Mouse (Mus musculus) frontal cortex, postnatal 10 days (tissue): ENCODE results near the gene Tas2r125.
"Not testable (repeated sequence)": the region's sequence is repeated elsewhere in the genome, so short reads cannot be mapped to it uniquely, and the experiment has no call there.

ENCODE experiments used
- DNase-seq, 2 experiments: peaks; one replicate each; pipeline ENCODE4 v3.0.0; 2022; ENCODE audit warnings: low spot score in 2 of 2, mixed read lengths in 1 of 2

The Tas2r125 gene

DNA sequence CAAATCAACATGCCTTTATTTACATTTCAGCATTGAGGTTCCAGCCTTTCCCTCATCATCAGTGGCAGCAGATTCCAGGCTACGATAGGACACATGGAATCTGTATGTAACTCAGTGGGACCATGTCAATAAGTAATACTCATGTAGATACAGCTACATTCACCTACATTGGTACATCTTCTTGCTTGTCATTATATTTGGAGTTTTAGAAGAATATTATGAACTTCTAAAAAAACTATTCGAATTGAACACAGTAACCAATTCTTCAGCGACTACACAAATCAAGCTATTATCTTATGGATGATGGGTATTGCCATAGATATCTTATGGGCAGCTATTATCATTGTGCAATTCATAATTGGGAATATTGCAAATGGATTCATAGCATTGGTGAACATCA, at the start of gene Tas2r125:
Tas2r125 (plus strand) TSS at position 301 of the 400 bp plus-strand sequence.
- no peak for DNase-seq

DNA sequence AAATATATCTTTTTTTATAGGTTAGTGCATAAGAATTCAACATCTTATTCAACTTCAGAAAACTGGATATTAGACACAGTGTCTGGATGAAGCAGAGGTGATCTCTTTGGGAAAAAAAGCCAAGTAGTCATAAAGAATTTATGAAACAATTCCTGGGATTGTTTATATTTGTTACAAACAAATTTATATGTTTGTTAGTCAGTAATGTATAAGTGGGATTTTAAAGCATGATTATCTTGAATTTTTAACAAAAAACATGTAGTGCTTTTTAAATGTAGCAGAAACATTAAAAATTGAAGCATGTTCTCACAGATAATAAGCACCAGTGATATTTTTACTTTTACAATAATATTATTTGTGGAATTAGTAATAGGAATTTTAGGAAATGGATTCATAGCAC, 41.7 kb upstream of the Tas2r125 start, which contains the start of gene Tas2r110:
Tas2r110 (plus strand) TSS at position 301 of the 400 bp plus-strand sequence.
- DNase-seq, result no peak

DNA sequence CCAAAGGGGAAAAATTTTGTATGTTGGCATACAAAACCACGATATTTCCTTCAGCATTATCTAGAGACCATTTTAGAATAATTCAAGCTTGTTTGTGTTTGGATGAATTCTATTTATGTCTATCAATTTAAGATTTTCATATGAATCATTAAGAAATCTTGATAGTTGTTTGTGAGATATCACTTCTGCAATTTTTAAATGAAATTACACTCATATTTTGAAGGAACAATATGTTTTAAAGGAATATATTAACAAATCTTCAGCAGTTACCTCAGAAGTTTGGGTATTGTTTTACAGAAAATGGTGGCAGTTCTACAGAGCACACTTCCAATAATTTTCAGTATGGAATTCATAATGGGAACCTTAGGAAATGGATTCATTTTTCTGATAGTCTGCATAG, 16.7 kb upstream of the Tas2r125 start, which contains the start of gene Tas2r113:
Tas2r113 (plus strand) TSS at position 301 of the 400 bp plus-strand sequence.
- no peak for DNase-seq

DNA sequence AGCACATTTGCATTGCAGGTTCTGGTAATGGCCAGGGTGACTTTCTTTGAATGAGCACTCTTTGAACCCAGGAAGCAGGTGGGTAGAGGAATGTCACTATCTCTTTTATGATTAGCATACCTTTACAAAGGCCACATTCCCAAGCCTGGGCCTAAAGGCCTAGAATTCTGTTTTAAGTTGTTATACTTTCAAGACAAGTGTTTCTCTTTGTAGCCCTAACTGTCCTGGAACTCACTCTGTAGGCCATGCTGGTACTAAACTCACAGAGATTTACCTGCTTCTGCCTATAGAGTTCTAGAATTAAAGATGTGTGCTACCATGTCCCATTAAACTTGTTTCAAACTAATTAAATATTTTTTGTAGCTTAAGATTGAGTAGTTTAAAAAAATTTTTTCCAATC, 31.9 kb downstream of the Tas2r125 start:
- not testable (repeated sequence) for DNase-seq

DNA sequence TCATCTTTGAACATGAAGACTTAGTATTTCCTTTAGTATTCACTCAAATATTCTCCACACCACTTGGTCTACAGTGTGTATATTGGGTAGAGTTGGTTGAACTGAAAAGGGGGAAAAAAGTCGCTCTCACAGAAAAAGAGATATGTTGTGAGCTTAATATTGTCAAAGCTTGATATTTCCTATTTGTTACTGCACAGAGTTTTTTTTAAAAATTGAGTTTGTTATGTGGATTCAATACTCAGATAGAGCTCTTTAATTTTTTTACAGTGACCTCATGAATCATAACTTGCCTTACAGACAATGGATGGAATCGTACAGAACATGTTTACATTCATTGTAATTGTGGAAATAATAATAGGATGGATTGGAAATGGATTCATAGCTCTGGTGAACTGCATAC, 41.4 kb downstream of the Tas2r125 start, which contains the start of gene Tas2r129:
Tas2r129 (plus strand) TSS at position 301 of the 400 bp plus-strand sequence.
- no peak for DNase-seq

DNA sequence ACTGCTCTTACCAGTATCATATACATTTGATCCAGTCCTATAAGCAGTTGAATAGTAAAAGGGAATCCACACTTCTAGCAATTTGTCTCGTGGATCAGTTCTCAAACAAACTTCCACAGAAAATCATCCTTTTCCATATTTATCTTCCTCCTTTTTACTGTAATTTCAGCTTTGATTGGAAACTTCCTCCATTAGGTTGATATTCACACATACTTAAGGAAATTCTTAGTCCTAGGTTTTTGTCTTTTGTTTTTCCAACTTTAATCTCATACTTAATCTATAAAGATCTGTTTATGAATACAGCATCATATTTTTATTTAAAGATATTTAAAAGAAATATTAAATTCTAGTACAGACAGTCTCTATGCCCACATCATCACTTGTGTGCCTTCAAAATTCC, 48.4 kb downstream of the Tas2r125 start, which contains the start of gene Tas2r131:
Tas2r131 (minus strand) TSS at position 101 of the 400 bp plus-strand sequence.
- no peak for DNase-seq
